Mouse (Mus musculus) liver, postnatal 0 days (tissue): Measurements from ENCODE around the gene Ero1lb.
"Not testable (repeated sequence)": the region's sequence is repeated elsewhere in the genome, so short reads cannot be mapped to it uniquely, and the experiment has no call there.

Experiments
- CTCF ChIP-seq: sonication (generic); IDR thresholded peaks from 2 replicates; pipeline ENCODE4 v1.5.1; 2016; ENCODE audit warnings: antibody characterized with exemption, low read depth
- EP300 ChIP-seq: IDR thresholded peaks from 2 replicates; pipeline ENCODE4 v1.6.1; 2016; ENCODE audit warnings: antibody characterized with exemption, low read depth, mild to moderate bottlenecking

GRCm38 (mm10) chr13:12646676-12647075 is 81.0 kb downstream of the Ero1lb start:
- TF ChIP-seq CTCF, EP300: not testable (repeated sequence)
